Mouse (Mus musculus) midbrain, embryonic 16.5 days (tissue): ENCODE results near the gene Nme4. TPM values are rescaled to one million over a fixed set of nuclear protein-coding genes. Genes with fewer than 3 reads are reported as not detected.

Experiments
- polyA plus RNA-seq: library from polyadenylated mRNA; unstranded; fragments of >200 nt; fragmentation: Nextera tagmentation; extraction: Ambion mirVana; gene quantifications from 2 replicates; pipeline ENCODE4 v1.2.1, GENCODE M21; 2015

Gene Nme4
- polyA plus RNA-seq, 1 experiment from 2014 or later: 16.8 TPM

Other genes starting within 250 kb of the Nme4 start
- 18.5 and 21.6 TPM in 2 replicates for gene Wdr90, start 234.1 kb downstream of the Nme4 start, polyA plus RNA-seq
- 18.0 and 25.3 TPM in 2 replicates for gene Mcrip2, start 226.8 kb downstream of the Nme4 start, polyA plus RNA-seq
- gene Mettl26, start 220.5 kb downstream of the Nme4 start, polyA plus RNA-seq: 62.2 and 63.5 TPM in 2 replicates
- gene Wfikkn1, start 214.7 kb downstream of the Nme4 start, polyA plus RNA-seq: 0.45 and 0.52 TPM in 2 replicates
- gene Rab40c, start 175.9 kb downstream of the Nme4 start, polyA plus RNA-seq: 50.9 and 52.2 TPM in 2 replicates
- 71.3 and 85.3 TPM in 2 replicates for gene Pigq, start 150.7 kb downstream of the Nme4 start, polyA plus RNA-seq
- gene Nhlrc4, start 150.6 kb downstream of the Nme4 start, polyA plus RNA-seq: 0.16 and 0.78 TPM in 2 replicates
- 2.8 and 3.1 TPM in 2 replicates for gene A930017K11Rik, start 143.0 kb downstream of the Nme4 start, polyA plus RNA-seq
- 20.6 and 20.8 TPM in 2 replicates for gene Capn15, start 109.8 kb downstream of the Nme4 start, polyA plus RNA-seq
- gene Rab11fip3, start 26.0 kb downstream of the Nme4 start, polyA plus RNA-seq: 25.8 and 30.1 TPM in 2 replicates
- gene Decr2, start 5.3 kb downstream of the Nme4 start, polyA plus RNA-seq: 38.2 and 41.3 TPM in 2 replicates
- gene Tmem8, start 17.7 kb upstream of the Nme4 start, polyA plus RNA-seq: 3.8 and 3.9 TPM in 2 replicates
- gene Mrpl28, start 27.9 kb upstream of the Nme4 start, polyA plus RNA-seq: 161 and 172 TPM in 2 replicates
- 19.1 and 20.6 TPM in 2 replicates for gene Axin1, start 43.1 kb upstream of the Nme4 start, polyA plus RNA-seq
- 0.48 TPM in 1 of 2 replicates, not detected in the other for gene Pdia2, start 103.5 kb upstream of the Nme4 start, polyA plus RNA-seq
- gene Rgs11, start 107.3 kb upstream of the Nme4 start, polyA plus RNA-seq: 10.2 and 13.6 TPM in 2 replicates
- 131 and 182 TPM in 2 replicates for gene Arhgdig, start 112.2 kb upstream of the Nme4 start, polyA plus RNA-seq
- 30.3 and 32.6 TPM in 2 replicates for gene Fam234a, start 148.6 kb upstream of the Nme4 start, polyA plus RNA-seq
- 114 and 124 TPM in 2 replicates for gene Luc7l, start 157.3 kb upstream of the Nme4 start, polyA plus RNA-seq